Mouse (Mus musculus) kidney, adult 2 months (tissue): ENCODE data around the gene Ncoa1.

Experiments used
- CTCF ChIP-seq: fragments of 200-500 bp; conservative IDR thresholded peaks from 2 replicates; pipeline ENCODE4 v1.5.1; 2011; ENCODE audit warnings: low read depth, mild to moderate bottlenecking, control low read depth, low read length, moderate library complexity, mixed read lengths; ENCODE audit not compliant: insufficient read depth, insufficient read length
- POLR2A ChIP-seq: fragments of 200-500 bp; IDR thresholded peaks from one replicate; pipeline ENCODE4 v1.6.1; 2011; ENCODE audit warnings: low read depth, low read length, control low read depth

DNA sequence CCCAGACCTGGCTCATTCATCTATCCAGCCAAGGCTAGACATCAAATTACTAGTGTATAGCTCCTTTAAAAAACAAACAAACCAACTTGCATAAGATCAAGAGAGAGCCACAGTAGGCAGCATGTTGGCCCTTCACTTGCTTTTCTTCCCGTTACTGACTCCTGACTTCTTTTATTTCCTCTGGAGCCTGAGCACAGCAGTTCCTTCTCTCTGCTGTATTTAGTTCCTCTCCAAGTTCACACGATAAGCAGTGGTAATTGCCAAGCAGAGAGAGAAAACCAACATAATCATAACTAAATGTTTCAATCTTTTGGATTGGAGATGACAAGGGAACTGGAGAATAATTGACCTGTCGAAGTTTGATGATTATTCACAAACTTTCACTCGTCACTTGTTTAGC lies 244.2 kb downstream of the Ncoa1 start:
- TF ChIP-seq POLR2A (no peak), CTCF (no peak)
